Mouse (Mus musculus) midbrain, embryonic 16.5 days (tissue): ENCODE measurements at regions not wholly inside any gene's neighbourhood (a gene's known extent, or its start where the extent isn't known, plus 50 kb on each side); places are given as distances from the start of the nearest gene placed in this dataset.

Experiments
- ATAC-seq: fragments of 200-750 bp; cut with Nextera tagmentation; 2 replicates; pipeline ENCODE4 v1.8.0; 2017; ENCODE audit warnings: moderate TSS enrichment
- H3K27ac ChIP-seq: fragments of 300-500 bp; sonication (generic); 2 replicates; pipeline ENCODE4 v1.5.1; 2014; ENCODE audit warnings: mild to moderate bottlenecking, low read length, mixed read lengths
- H3K27me3 ChIP-seq: fragments of 300-500 bp; sonication (generic); 2 replicates; pipeline ENCODE4 v1.6.1; 2014; ENCODE audit warnings: low read depth, low read length, mixed read lengths; ENCODE audit not compliant: control insufficient read depth, insufficient read depth
- H3K36me3 ChIP-seq: fragments of 300-500 bp; sonication (generic); 2 replicates; pipeline ENCODE4 v1.6.1; 2014; ENCODE audit warnings: mild to moderate bottlenecking, low read length, moderate library complexity, mixed read lengths; ENCODE audit not compliant: control insufficient read depth, insufficient read depth
- H3K4me1 ChIP-seq: fragments of 300-500 bp; sonication (generic); 2 replicates; pipeline ENCODE4 v1.6.1; 2014; ENCODE audit warnings: mild to moderate bottlenecking, low read length, mixed read lengths; ENCODE audit not compliant: control insufficient read depth, insufficient read depth
- H3K4me2 ChIP-seq: fragments of 300-500 bp; sonication (generic); 2 replicates; pipeline ENCODE4 v1.6.1; 2014; ENCODE audit warnings: mild to moderate bottlenecking, low read length, mixed read lengths
- H3K4me3 ChIP-seq: fragments of 300-500 bp; sonication (generic); 2 replicates; pipeline ENCODE4 v1.5.1; 2014; ENCODE audit warnings: low read depth, mild to moderate bottlenecking, low read length, moderate library complexity, mixed read lengths
- H3K9ac ChIP-seq: fragments of 300-500 bp; sonication (generic); 2 replicates; pipeline ENCODE4 v1.6.1; 2014; ENCODE audit warnings: low read depth, low read length, mixed read lengths
- H3K9me3 ChIP-seq: fragments of 300-500 bp; sonication (generic); replicated peaks from 2 replicates; pipeline ENCODE4 v1.6.1; 2014; ENCODE audit warnings: mild to moderate bottlenecking, low read length, mixed read lengths; ENCODE audit not compliant: control insufficient read depth, poor library complexity, severe bottlenecking
- WGBS: fragments of 180-500 bp; shearing (Covaris S2); extraction: QIAGEN DNeasy Blood & Tissue Kit; methylation state at CpG from one replicate; pipeline ENCODE4 v1.1.7; 2014; 5-methylcytosine and 5-hydroxymethylcytosine counted together

- WGBS = 89% methylated on average over 5 of the region's 5 CpGs
- Histone ChIP-seq H3K36me3 (no peaks in the 10 kb centered on the region), H3K27me3 (no peaks in the 10 kb centered on the region), H3K4me1 (no peaks in the 10 kb centered on the region), H3K4me3 (no peak overlapping the region), H3K27ac (no peak overlapping the region), H3K4me2 (no peak overlapping the region), H3K9me3 (no peaks in the 10 kb centered on the region), H3K9ac (no peak overlapping the region)
- no peak for ATAC-seq
These were observed 170.0 kb downstream of the Ppargc1a start for GRCm38 (mm10) chr5:51397528-51397927.

GRCm38 (mm10) chr5:51391319-51391718, 176.2 kb downstream of the Ppargc1a start:
- Histone ChIP-seq H3K36me3 (no peaks in the 10 kb centered on the region), H3K27me3 (no peaks in the 10 kb centered on the region), H3K9me3 (no peaks in the 10 kb centered on the region), H3K4me3 (no peak overlapping the region), H3K9ac (no peak overlapping the region), H3K27ac (no peak overlapping the region), H3K4me1 (no peaks in the 10 kb centered on the region), H3K4me2 (no peak overlapping the region)
- ATAC-seq = no peak
- WGBS = 89% methylated on average over 8 of the region's 8 CpGs

GRCm38 (mm10) chr5:51387751-51388150, 179.8 kb downstream of the Ppargc1a start:
- WGBS = 58% methylated on average over 2 of the region's 2 CpGs
- no peak overlapping the region for H3K4me3 ChIP-seq
- H3K4me2 ChIP-seq = no peak overlapping the region
- no peaks in the 10 kb centered on the region for H3K27me3 ChIP-seq
- no peak overlapping the region for H3K9ac ChIP-seq
- H3K27ac ChIP-seq = no peak overlapping the region
- no peaks in the 10 kb centered on the region for H3K36me3 ChIP-seq
- no peaks in the 10 kb centered on the region for H3K9me3 ChIP-seq
- no peak for ATAC-seq
- no peaks in the 10 kb centered on the region for H3K4me1 ChIP-seq

- Histone ChIP-seq H3K36me3 (no peaks in the 10 kb centered on the region), H3K27me3 (no peaks in the 10 kb centered on the region), H3K4me3 (no peak overlapping the region), H3K27ac (no peak overlapping the region), H3K4me2 (no peak overlapping the region), H3K4me1 (no peaks in the 10 kb centered on the region), H3K9ac (no peak overlapping the region), H3K9me3 (no peaks in the 10 kb centered on the region)
- ATAC-seq = no peak
- 68% methylated on average over 3 of the region's 3 CpGs for WGBS
These were observed 181.1 kb downstream of the Ppargc1a start for GRCm38 (mm10) chr5:51386409-51386808.

GRCm38 (mm10) chr5:51384278-51384677, 183.2 kb downstream of the Ppargc1a start:
- WGBS = 90% methylated on average over 6 of the region's 6 CpGs
- no peak overlapping the region for H3K4me2 ChIP-seq

GRCm38 (mm10) chr5:51359101-51359500, 208.4 kb downstream of the Ppargc1a start:
- 96% methylated on average over 1 of the region's 1 CpGs for WGBS
- Histone ChIP-seq H3K27ac (no peak overlapping the region), H3K4me1 (no peaks in the 10 kb centered on the region), H3K36me3 (no peaks in the 10 kb centered on the region), H3K4me2 (no peak overlapping the region), H3K4me3 (no peak overlapping the region), H3K27me3 (no peaks in the 10 kb centered on the region), H3K9me3 (no peaks in the 10 kb centered on the region), H3K9ac (no peak overlapping the region)
- ATAC-seq = no peak

More at GRCm38 (mm10) chr5:51384278-51384677, 183.2 kb downstream of the Ppargc1a start:
- Histone ChIP-seq H3K4me3 (no peak overlapping the region), H3K9ac (no peak overlapping the region), H3K4me1 (no peaks in the 10 kb centered on the region), H3K9me3 (no peaks in the 10 kb centered on the region), H3K27ac (no peak overlapping the region), H3K27me3 (no peaks in the 10 kb centered on the region), H3K36me3 (no peaks in the 10 kb centered on the region)
- no peak for ATAC-seq

GRCm38 (mm10) chr5:51348256-51348655, 219.3 kb downstream of the Ppargc1a start:
- Histone ChIP-seq H3K4me2 (no peak overlapping the region), H3K27me3 (no peaks in the 10 kb centered on the region), H3K36me3 (no peaks in the 10 kb centered on the region), H3K4me3 (no peak overlapping the region), H3K4me1 (no peaks in the 10 kb centered on the region), H3K9ac (no peak overlapping the region), H3K27ac (no peak overlapping the region), H3K9me3 (no peaks in the 10 kb centered on the region)
- WGBS = 74% methylated on average over 2 of the region's 2 CpGs
- ATAC-seq = no peak

GRCm38 (mm10) chr5:51329142-51329541, 238.4 kb downstream of the Ppargc1a start:
- Histone ChIP-seq H3K36me3 (no peaks in the 10 kb centered on the region), H3K27ac (no peak overlapping the region), H3K4me3 (no peak overlapping the region), H3K9me3 (no peaks in the 10 kb centered on the region), H3K27me3 (no peaks in the 10 kb centered on the region), H3K4me2 (no peak overlapping the region), H3K9ac (no peak overlapping the region), H3K4me1 (no peaks in the 10 kb centered on the region)
- 96% methylated on average over 3 of the region's 3 CpGs for WGBS
- ATAC-seq = no peak

- Histone ChIP-seq H3K27me3 (no peaks in the 10 kb centered on the region), H3K9me3 (no peaks in the 10 kb centered on the region), H3K4me1 (no peaks in the 10 kb centered on the region), H3K4me2 (no peak overlapping the region), H3K4me3 (no peak overlapping the region), H3K9ac (no peak overlapping the region), H3K36me3 (no peaks in the 10 kb centered on the region), H3K27ac (no peak overlapping the region)
- 67% methylated on average over 1 of the region's 1 CpGs for WGBS
- no peak for ATAC-seq
These were observed 278.3 kb downstream of the Ppargc1a start for GRCm38 (mm10) chr5:51289191-51289590.

- 83% methylated on average over 2 of the region's 2 CpGs for WGBS
- no peak overlapping the region for H3K4me2 ChIP-seq
These were observed 279.3 kb downstream of the Ppargc1a start for GRCm38 (mm10) chr5:51288234-51288633.

More at GRCm38 (mm10) chr5:51288234-51288633, 279.3 kb downstream of the Ppargc1a start:
- no peaks in the 10 kb centered on the region for H3K36me3 ChIP-seq
- H3K9me3 ChIP-seq = no peaks in the 10 kb centered on the region
- no peak overlapping the region for H3K27ac ChIP-seq
- no peak overlapping the region for H3K9ac ChIP-seq
- H3K4me1 ChIP-seq = no peaks in the 10 kb centered on the region
- H3K27me3 ChIP-seq = no peaks in the 10 kb centered on the region
- H3K4me3 ChIP-seq = no peak overlapping the region
- no peak for ATAC-seq
